Mouse (Mus musculus): Measurements from ENCODE around the gene Gnb1.

Gene Gnb1

GRCm38 (mm10) chr4:155580420-155580819 lies 89.3 kb downstream of the Gnb1 start:
- DNase-seq, result peak; percentile 60

GRCm38 (mm10) chr4:155582279-155582905 lies 91.2 kb downstream of the Gnb1 start:
- no peak for DNase-seq

GRCm38 (mm10) chr4:155589356-155589755 lies 98.2 kb downstream of the Gnb1 start:
- DNase-seq, result no peak

- no peak for DNase-seq
Measured at GRCm38 (mm10) chr4:155591012-155591719, 100.0 kb downstream of the Gnb1 start.

- DNase-seq, result no peak
Measured at GRCm38 (mm10) chr4:155593780-155594179, 102.6 kb downstream of the Gnb1 start.

- DNase-seq, result no peak
Measured at GRCm38 (mm10) chr4:155595777-155596176, 104.6 kb downstream of the Gnb1 start.

GRCm38 (mm10) chr4:155596606-155597005 lies 105.4 kb downstream of the Gnb1 start:
- no peak for DNase-seq

- no peak for DNase-seq
Measured at GRCm38 (mm10) chr4:155598536-155598935, 107.4 kb downstream of the Gnb1 start.

GRCm38 (mm10) chr4:155599901-155600825 lies 109.0 kb downstream of the Gnb1 start:
- no peak for DNase-seq

GRCm38 (mm10) chr4:155601091-155601996 lies 110.2 kb downstream of the Gnb1 start, which contains the start of gene Slc35e2:
TSS of gene Slc35e2 (plus strand) at chr4:155601416.
- peak; percentile 95 for DNase-seq

GRCm38 (mm10) chr4:155601997-155602456 lies 110.9 kb downstream of the Gnb1 start:
- no peak for DNase-seq

GRCm38 (mm10) chr4:155602753-155603152 lies 111.6 kb downstream of the Gnb1 start:
- DNase-seq, result no peak

GRCm38 (mm10) chr4:155603801-155604200 lies 112.6 kb downstream of the Gnb1 start:
- no peak for DNase-seq

- no peak for DNase-seq
Measured at GRCm38 (mm10) chr4:155605132-155605531, 114.0 kb downstream of the Gnb1 start.

- DNase-seq, result no peak
Measured at GRCm38 (mm10) chr4:155606825-155607224, 115.7 kb downstream of the Gnb1 start.

All from kidney, postnatal 14 days (tissue).